Mouse (Mus musculus) spleen, adult 2 months (tissue): ENCODE results near the gene Arf3.

ENCODE experiments used
- CTCF ChIP-seq: fragments of 200-500 bp; IDR thresholded peaks from 2 replicates; pipeline ENCODE4 v1.5.1; 2011; ENCODE audit warnings: mild to moderate bottlenecking, inconsistent platforms; ENCODE audit not compliant: insufficient read depth, insufficient read length, insufficient replicate concordance; ENCODE audit errors: extremely low read depth
- POLR2A ChIP-seq: fragments of 200-500 bp; IDR thresholded peaks from 2 replicates; pipeline ENCODE4 v1.6.1; 2011; ENCODE audit warnings: low read depth, low read length, inconsistent platforms

DNA sequence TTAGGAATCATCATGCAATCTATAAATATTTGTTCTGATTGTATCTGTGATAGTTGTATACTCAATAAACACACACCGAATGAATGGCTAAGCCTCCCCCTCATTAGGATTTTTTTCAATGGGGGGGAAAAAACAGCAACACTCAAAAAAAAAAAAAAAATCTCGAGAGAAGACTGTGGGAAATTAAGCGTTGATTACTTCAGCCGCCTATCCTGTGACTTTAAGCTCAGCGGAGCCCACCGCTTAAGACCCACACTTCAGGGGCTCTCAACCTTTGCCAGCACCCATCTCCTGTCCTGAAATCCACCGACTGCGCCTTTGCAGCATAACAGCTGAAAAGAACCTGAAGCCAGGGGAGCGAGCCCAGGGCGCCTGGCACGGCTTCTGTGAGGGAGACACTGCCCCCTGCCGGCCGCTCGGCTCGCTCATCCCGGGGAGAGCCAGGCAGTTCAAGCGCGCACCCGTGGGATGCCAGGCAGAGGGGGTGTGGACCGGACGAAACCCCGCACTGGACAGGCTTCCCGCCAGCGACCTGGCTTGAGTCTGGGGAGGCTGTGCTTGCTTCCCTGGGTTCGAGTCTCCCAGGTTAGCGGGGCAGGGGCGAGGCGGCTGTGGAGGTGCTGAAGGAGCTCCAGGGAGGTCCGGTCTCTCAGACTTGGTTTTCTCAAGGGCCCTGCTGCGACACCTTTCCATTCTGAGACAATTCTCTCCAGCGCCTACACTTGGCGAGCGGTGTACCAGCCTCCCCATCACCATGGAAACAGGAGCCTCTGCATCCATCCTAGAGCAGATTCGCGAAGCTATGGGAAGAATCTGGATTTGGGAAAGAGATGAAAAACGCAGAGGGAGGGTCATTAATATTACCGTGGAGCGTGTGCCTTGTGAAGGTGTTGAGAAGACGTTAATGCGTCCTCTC lies 63.6 kb downstream of the Arf3 start:
- peak; percentile 86 for TF ChIP-seq CTCF
- TF ChIP-seq POLR2A: no peak
